15 mouse cellular contexts compared by ENCODE assay signal in genomic region chr12:56540591-56540990, GRCm38 (mm10). TPM values are rescaled to one million over a fixed set of nuclear protein-coding genes. Genes with fewer than 3 reads are reported as not detected.
DNase-seq lines count a peak whose midpoint lies in the region; ATAC-seq and TF ChIP-seq lines count a peak whose summit lies in the region.
"Had no signal": no experiment of that assay in that cellular context is flagged by ENCODE, and none has a peak within 500 bp of the region (broad histone marks: within the 10 kb centered on the region; RNA-seq: fewer than 3 reads in every experiment).

No protein-coding gene starts in this region.

- whole genome bisulfite sequencing in heart, embryonic 12.5 days, result 1% methylated on average over 10 of the region's 10 CpGs
- WGBS in heart, adult 2 months, result 4% methylated on average over 10 of the region's 10 CpGs
- WGBS in intestine, embryonic 15.5 days, result 2% methylated on average over 10 of the region's 10 CpGs
- WGBS in intestine, embryonic 16.5 days, result 2% methylated on average over 10 of the region's 10 CpGs
- 2% methylated on average over 10 of the region's 10 CpGs for WGBS in midbrain, embryonic 12.5 days
- WGBS in midbrain, embryonic 14.5 days, result 2% methylated on average over 10 of the region's 10 CpGs

- H3K4me2 ChIP-seq in heart, embryonic 12.5 days, result peak overlapping the region; percentile 51
- peak overlapping the region; percentile 20; the same call in 1 of the 2 replicates for H3K4me2 ChIP-seq in intestine, embryonic 15.5 days (replicated peaks)
- H3K4me2 ChIP-seq in intestine, embryonic 16.5 days (ENCODE audit: low read depth, low read length), result no peak overlapping the region
- 0 out of 2 replicates have a peak overlapping the region, but pooled peaks have one; percentile 15 for H3K4me2 ChIP-seq in midbrain, embryonic 12.5 days (replicated peaks)
- H3K4me2 ChIP-seq in midbrain, embryonic 14.5 days (ENCODE audit: low read length), result no peak overlapping the region
- H3K4me2 ChIP-seq: liver, embryonic 11.5 days had no signal

- TF ChIP-seq EP300 in heart, adult 2 months (IDR thresholded peaks at IDR 0.05; ENCODE audit: insufficient read depth, low read depth, low read length), result no peak

- no peaks in the 10 kb centered on the region for H3K36me3 ChIP-seq in heart, embryonic 12.5 days
- no peaks in the 10 kb centered on the region for H3K36me3 ChIP-seq in heart, adult 2 months (ENCODE audit: control insufficient read depth, insufficient read depth, low read length)
- H3K36me3 ChIP-seq in intestine, embryonic 15.5 days, result no peaks in the 10 kb centered on the region
- no peaks in the 10 kb centered on the region for H3K36me3 ChIP-seq in intestine, embryonic 16.5 days (ENCODE audit: control insufficient read depth, insufficient read depth, low read length)
- no peaks in the 10 kb centered on the region for H3K36me3 ChIP-seq in midbrain, embryonic 12.5 days
- no peaks in the 10 kb centered on the region for H3K36me3 ChIP-seq in midbrain, embryonic 14.5 days (ENCODE audit: control insufficient read depth, insufficient read depth, low read length)
- H3K36me3 ChIP-seq: G1E had no signal

- no peak overlapping the region for H3K4me3 ChIP-seq in heart, embryonic 12.5 days
- no peak overlapping the region for H3K4me3 ChIP-seq in heart, adult 2 months
- no peak overlapping the region for H3K4me3 ChIP-seq in intestine, embryonic 15.5 days (replicated peaks)
- H3K4me3 ChIP-seq in intestine, embryonic 16.5 days (ENCODE audit: low read length), result no peak overlapping the region
- H3K4me3 ChIP-seq in midbrain, embryonic 12.5 days, result no peak overlapping the region
- no peak overlapping the region for H3K4me3 ChIP-seq in midbrain, embryonic 14.5 days (replicated peaks; ENCODE audit: low read depth, low read length)

- H3K9me3 ChIP-seq in heart, embryonic 12.5 days (replicated peaks), result no peaks in the 10 kb centered on the region
- H3K9me3 ChIP-seq in intestine, embryonic 15.5 days, result no peaks in the 10 kb centered on the region
- H3K9me3 ChIP-seq in intestine, embryonic 16.5 days (ENCODE audit: control insufficient read depth, low read length), result no peaks in the 10 kb centered on the region
- H3K9me3 ChIP-seq in midbrain, embryonic 12.5 days, result no peaks in the 10 kb centered on the region
- no peaks in the 10 kb centered on the region for H3K9me3 ChIP-seq in midbrain, embryonic 14.5 days (ENCODE audit: control insufficient read depth, low read length)

- intact Hi-C loops in heart, adult 2 months (cut with DNase I), result no loop called here

- no peak overlapping the region for H3K27ac ChIP-seq in heart, embryonic 12.5 days (ENCODE audit: poor library complexity, severe bottlenecking)
- H3K27ac ChIP-seq in heart, adult 2 months, result no peak overlapping the region
- H3K27ac ChIP-seq in intestine, embryonic 15.5 days, result no peak overlapping the region
- no peak overlapping the region for H3K27ac ChIP-seq in intestine, embryonic 16.5 days (ENCODE audit: low read length)
- H3K27ac ChIP-seq in midbrain, embryonic 12.5 days (replicated peaks), result no peak overlapping the region
- no peak overlapping the region for H3K27ac ChIP-seq in midbrain, embryonic 14.5 days (replicated peaks; ENCODE audit: low read depth, low read length)
- H3K27ac ChIP-seq: macrophage had no signal

- DNase-seq in heart, adult 2 months, result no peak
- no peak for DNase-seq in midbrain, embryonic 14.5 days
- no peak for DNase-seq in urinary bladder, postnatal 10 days (ENCODE audit: low spot score)
- no peak for DNase-seq in spleen, adult 18-20 months

- H3K79me2 ChIP-seq in heart, adult 2 months (replicated peaks; ENCODE audit: control insufficient read depth, insufficient read depth, low read length), result no peaks in the 10 kb centered on the region

- TF ChIP-seq CTCF in heart, adult 2 months (IDR thresholded peaks at IDR 0.05), result no peak

- H3K9ac ChIP-seq in heart, embryonic 12.5 days, result no peak overlapping the region
- no peak overlapping the region for H3K9ac ChIP-seq in heart, adult 2 months (ENCODE audit: low read depth, low read length)
- no peak overlapping the region for H3K9ac ChIP-seq in intestine, embryonic 15.5 days
- H3K9ac ChIP-seq in intestine, embryonic 16.5 days (ENCODE audit: low read depth, low read length), result no peak overlapping the region
- no peak overlapping the region for H3K9ac ChIP-seq in midbrain, embryonic 12.5 days (replicated peaks)
- no peak overlapping the region for H3K9ac ChIP-seq in midbrain, embryonic 14.5 days (replicated peaks; ENCODE audit: low read length)

- TF ChIP-seq POLR2A in heart, adult 2 months (IDR thresholded peaks at IDR 0.05; ENCODE audit: insufficient read depth, low read depth, low read length), result no peak

- peaks cover 81% of the 10 kb centered on the region for H3K27me3 ChIP-seq in heart, embryonic 12.5 days (replicated peaks)
- peaks cover 19% of the 10 kb centered on the region for H3K27me3 ChIP-seq in heart, adult 2 months (ENCODE audit: control insufficient read depth, insufficient read depth, low read length)
- peaks cover 69% of the 10 kb centered on the region for H3K27me3 ChIP-seq in intestine, embryonic 15.5 days (replicated peaks)
- H3K27me3 ChIP-seq in intestine, embryonic 16.5 days (replicated peaks; ENCODE audit: control insufficient read depth, insufficient read depth, low read length), result peaks cover 70% of the 10 kb centered on the region
- peaks cover 91% of the 10 kb centered on the region for H3K27me3 ChIP-seq in midbrain, embryonic 12.5 days
- H3K27me3 ChIP-seq in midbrain, embryonic 14.5 days (ENCODE audit: control insufficient read depth, insufficient read depth, low read length), result peaks cover 75% of the 10 kb centered on the region

- ATAC-seq in heart, embryonic 12.5 days (ENCODE audit: insufficient number of reproducible peaks, low FRiP score), result no peak
- ATAC-seq in intestine, embryonic 15.5 days, result no peak
- ATAC-seq in intestine, embryonic 16.5 days, result no peak
- no peak for ATAC-seq in midbrain, embryonic 12.5 days (ENCODE audit: low FRiP score, low read depth)
- ATAC-seq in midbrain, embryonic 14.5 days (ENCODE audit: low FRiP score, low TSS enrichment), result no peak
- ATAC-seq: intestine, postnatal 0 days had no signal

- peaks cover 14% of the 10 kb centered on the region for H3K4me1 ChIP-seq in heart, embryonic 12.5 days (replicated peaks)
- no peaks in the 10 kb centered on the region for H3K4me1 ChIP-seq in heart, adult 2 months (ENCODE audit: control insufficient read depth, insufficient read depth, low read length)
- H3K4me1 ChIP-seq in intestine, embryonic 15.5 days (replicated peaks), result 0 out of 2 replicates have a peak, but pooled peaks cover 5% of the 10 kb centered on the region
- H3K4me1 ChIP-seq in intestine, embryonic 16.5 days (ENCODE audit: control insufficient read depth, insufficient read depth, low read length), result peaks cover 7% of the 10 kb centered on the region; the same call in 1 of the 2 replicates
- H3K4me1 ChIP-seq in midbrain, embryonic 12.5 days, result 0 out of 2 replicates have a peak, but pooled peaks cover 4% of the 10 kb centered on the region
- no peaks in the 10 kb centered on the region for H3K4me1 ChIP-seq in midbrain, embryonic 14.5 days (ENCODE audit: control insufficient read depth, insufficient read depth, low read length)

RNA-seq across cellular contexts. Expression of gene Nkx2-1, which starts 3.9 kb away (rescaled TPM):
- 0.11 and 1.3 TPM in 2 replicates for polyA plus RNA-seq in heart, embryonic 12.5 days (2016; fragmentation: Nextera tagmentation; extraction: Ambion mirVana)
- total RNA-seq in heart, adult 2 months (2021), result not detected
- 0.68 TPM in 1 of 2 replicates, not detected in the other for polyA plus RNA-seq in heart, adult 2 months (2012; rRNA removed)
- not detected in 2 replicates for polyA plus RNA-seq in intestine, embryonic 15.5 days (2015; fragmentation: Nextera tagmentation; extraction: Ambion mirVana)
- polyA plus RNA-seq in intestine, embryonic 16.5 days (2015; fragmentation: Nextera tagmentation; extraction: Ambion mirVana), result not detected in 2 replicates
- polyA plus RNA-seq in midbrain, embryonic 12.5 days (2016; fragmentation: Nextera tagmentation; extraction: Ambion mirVana), result 5.2 and 9.3 TPM in 2 replicates
- 0.24 TPM in 1 of 2 replicates, not detected in the other for polyA plus RNA-seq in midbrain, embryonic 14.5 days (2014; fragmentation: Nextera tagmentation; extraction: Ambion mirVana)
- total RNA-seq: adrenal gland, adult 8-10 months; gastrocnemius, adult 18-20 months had no signal
- polyA plus RNA-seq: G1E; intestine, postnatal 0 days; liver, embryonic 11.5 days; macrophage; urinary bladder, adult 2 months had no signal

Comparison
In these comparisons a context has a peak if more than half of its experiments do, and no peak if none do; other contexts are left out.
1. H3K4me2 ChIP-seq: peak in heart, embryonic 12.5 days (single experiment), intestine, embryonic 15.5 days (single experiment) and midbrain, embryonic 12.5 days (single experiment); none in intestine, embryonic 16.5 days (single experiment) and midbrain, embryonic 14.5 days (single experiment).